Comparison of ENCODE assay signal across 12 mouse cellular contexts in the genomic region with DNA sequence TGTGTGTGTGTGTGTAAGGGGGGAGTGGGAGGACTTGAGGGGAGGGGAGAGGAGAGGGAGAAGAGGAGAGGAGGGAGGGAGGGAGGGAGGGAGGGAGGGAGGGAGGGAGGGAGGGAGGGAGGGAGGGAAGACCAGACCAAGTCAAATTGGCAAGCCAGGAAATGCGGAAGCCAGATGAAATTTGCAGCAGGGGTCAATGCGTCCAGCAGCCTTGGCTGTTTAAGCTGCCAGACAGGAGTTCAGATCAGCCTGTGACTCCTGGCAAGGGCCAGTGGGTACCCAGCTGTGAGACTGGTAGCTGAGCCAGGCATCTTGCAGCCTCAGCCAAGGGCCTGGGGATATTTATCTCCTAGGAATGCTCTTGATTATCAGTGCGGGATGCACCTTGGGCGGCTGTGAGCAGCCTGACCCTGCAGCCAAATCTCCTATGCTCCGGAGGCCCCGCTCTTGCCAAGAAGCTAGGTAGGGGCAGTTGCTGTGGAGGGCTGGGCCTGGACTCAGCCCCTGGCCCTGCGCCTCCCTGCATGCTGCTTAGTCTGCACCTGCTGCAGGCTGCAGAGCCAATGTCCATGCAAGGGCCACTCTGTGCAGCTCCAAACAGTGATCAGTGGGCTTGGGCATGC. TPM values are rescaled to one million over a fixed set of nuclear protein-coding genes. Genes with fewer than 3 reads are reported as not detected.
A peak's percentile ranks its signal among the peaks of the same experiment; 100 is the strongest.
DNase-seq lines count a peak whose midpoint lies in the region; ATAC-seq and TF ChIP-seq lines count a peak whose summit lies in the region.
"Had no signal": no experiment of that assay in that cellular context is flagged by ENCODE, and none has a peak within 500 bp of the region (broad histone marks: within the 10 kb centered on the region; RNA-seq: fewer than 3 reads in every experiment).

No protein-coding gene starts in this region.

- no peaks in the 10 kb centered on the region for H3K79me2 ChIP-seq in liver, adult 2 months (ENCODE audit: control insufficient read depth, insufficient read depth, low read length)

- no peak for TF ChIP-seq POLR2A in liver, adult 2 months (IDR thresholded peaks at IDR 0.05; ENCODE audit: extremely low read depth, insufficient read depth, low read length)

- no peak overlapping the region for H3K4me2 ChIP-seq in forebrain, embryonic 15.5 days (replicated peaks)
- H3K4me2 ChIP-seq in forebrain, embryonic 14.5 days (ENCODE audit: low read length), result no peak overlapping the region
- H3K4me2 ChIP-seq in liver, postnatal 0 days (ENCODE audit: low read depth, low read length), result no peak overlapping the region
- H3K4me2 ChIP-seq: stomach, embryonic 15.5 days had no signal

- WGBS in forebrain, embryonic 15.5 days, result 43% methylated on average over 7 of the region's 7 CpGs
- 48% methylated on average over 7 of the region's 7 CpGs for WGBS in forebrain, embryonic 14.5 days
- 60% methylated on average over 7 of the region's 7 CpGs for WGBS in liver, adult 2 months
- 61% methylated on average over 7 of the region's 7 CpGs for WGBS in liver, postnatal 0 days (ENCODE audit: insufficient replicate concordance)
- WGBS in limb, embryonic 10.5 days, result 36% methylated on average over 7 of the region's 7 CpGs

- H3K36me3 ChIP-seq in forebrain, embryonic 15.5 days, result no peaks in the 10 kb centered on the region
- no peaks in the 10 kb centered on the region for H3K36me3 ChIP-seq in forebrain, embryonic 14.5 days (ENCODE audit: control insufficient read depth, insufficient read depth, low read length)
- H3K36me3 ChIP-seq in liver, adult 2 months (ENCODE audit: control insufficient read depth, insufficient read depth, low read length), result no peaks in the 10 kb centered on the region
- H3K36me3 ChIP-seq in liver, postnatal 0 days (replicated peaks; ENCODE audit: insufficient read depth, low read length), result no peaks in the 10 kb centered on the region
- no peaks in the 10 kb centered on the region for H3K36me3 ChIP-seq in limb, embryonic 10.5 days
- H3K36me3 ChIP-seq: stomach, embryonic 15.5 days had no signal

- intact Hi-C loops in left cerebral cortex, postnatal 10 days (cut with DNase I), result no loop called here

- TF ChIP-seq EP300 in liver, postnatal 0 days (IDR thresholded peaks at IDR 0.05; ENCODE audit: low read depth), result no peak

- TF ChIP-seq CTCF in liver, adult 2 months (IDR thresholded peaks at IDR 0.05; ENCODE audit: low read depth, low read length), result no peak
- TF ChIP-seq CTCF in liver, postnatal 0 days (IDR thresholded peaks at IDR 0.05; ENCODE audit: low read depth), result no peak

- no peak for ATAC-seq in forebrain, embryonic 15.5 days (replicated peaks)
- no peak for ATAC-seq in forebrain, embryonic 14.5 days
- ATAC-seq in liver, postnatal 0 days, result no peak
- ATAC-seq in megakaryocyte progenitor cell, adult 5-6 weeks (replicated peaks; ENCODE audit: poor library complexity), result no peak
- ATAC-seq: activated CD4-positive, CD25-positive, alpha-beta regulatory T cell, adult 4 months had no signal

- DNase-seq in forebrain, embryonic 14.5 days (ENCODE audit: low spot score), result no peak
- DNase-seq in liver, adult 2 months (ENCODE audit: extremely low read depth, low read depth, low spot score), result peak; percentile 81
- no peak for DNase-seq in liver, postnatal 0 days
- peak; percentile 86 for DNase-seq in cerebellum, adult 8-10 months
- peak; percentile 40 for DNase-seq in limb, embryonic 10.5 days (ENCODE audit: low spot score)
- DNase-seq in left cerebral cortex, postnatal 10 days (ENCODE audit: extremely low spot score in 1 of 2, low spot score in 2 of 2), result no peak
- DNase-seq: gastrocnemius, postnatal 14 days; layer of hippocampus, adult 9-11 months had no signal

- no peaks in the 10 kb centered on the region for H3K9me3 ChIP-seq in forebrain, embryonic 15.5 days
- H3K9me3 ChIP-seq in forebrain, embryonic 14.5 days (replicated peaks; ENCODE audit: control insufficient read depth, low read length), result no peaks in the 10 kb centered on the region
- H3K9me3 ChIP-seq in liver, postnatal 0 days (ENCODE audit: low read length), result no peaks in the 10 kb centered on the region
- no peaks in the 10 kb centered on the region for H3K9me3 ChIP-seq in limb, embryonic 10.5 days (replicated peaks)
- H3K9me3 ChIP-seq: stomach, embryonic 15.5 days had no signal

- no peak overlapping the region for H3K4me3 ChIP-seq in forebrain, embryonic 15.5 days
- H3K4me3 ChIP-seq in forebrain, embryonic 14.5 days (ENCODE audit: low read depth, low read length), result no peak overlapping the region
- no peak overlapping the region for H3K4me3 ChIP-seq in liver, adult 2 months (ENCODE audit: insufficient read depth, low read depth, low read length)
- H3K4me3 ChIP-seq in liver, postnatal 0 days (ENCODE audit: low read depth, low read length), result no peak overlapping the region
- H3K4me3 ChIP-seq in limb, embryonic 10.5 days, result no peak overlapping the region
- H3K4me3 ChIP-seq: stomach, embryonic 15.5 days had no signal

- H3K27me3 ChIP-seq in forebrain, embryonic 15.5 days, result peaks cover 3% of the 10 kb centered on the region
- H3K27me3 ChIP-seq in forebrain, embryonic 14.5 days (replicated peaks; ENCODE audit: control insufficient read depth, insufficient read depth, low read length), result no peaks in the 10 kb centered on the region
- H3K27me3 ChIP-seq in liver, adult 2 months (ENCODE audit: control insufficient read depth, insufficient read depth, low read length), result no peaks in the 10 kb centered on the region
- H3K27me3 ChIP-seq in liver, postnatal 0 days (ENCODE audit: insufficient read depth, low read length), result peaks cover 11% of the 10 kb centered on the region
- no peaks in the 10 kb centered on the region for H3K27me3 ChIP-seq in limb, embryonic 10.5 days (ENCODE audit: low read depth, poor library complexity, severe bottlenecking)
- H3K27me3 ChIP-seq: stomach, embryonic 15.5 days had no signal

- peaks cover 25% of the 10 kb centered on the region for H3K4me1 ChIP-seq in forebrain, embryonic 15.5 days
- peaks cover 5% of the 10 kb centered on the region; the same call in 1 of the 2 replicates for H3K4me1 ChIP-seq in forebrain, embryonic 14.5 days (ENCODE audit: control insufficient read depth, insufficient read depth, low read length)
- H3K4me1 ChIP-seq in liver, adult 2 months (ENCODE audit: control insufficient read depth, insufficient read depth, low read length), result no peaks in the 10 kb centered on the region
- peaks cover 3% of the 10 kb centered on the region; the same call in 1 of the 2 replicates for H3K4me1 ChIP-seq in liver, postnatal 0 days (ENCODE audit: insufficient read depth)
- peaks cover 99% of the 10 kb centered on the region for H3K4me1 ChIP-seq in limb, embryonic 10.5 days

- no peak overlapping the region for H3K9ac ChIP-seq in forebrain, embryonic 15.5 days (replicated peaks)
- H3K9ac ChIP-seq in forebrain, embryonic 14.5 days (ENCODE audit: low read length), result no peak overlapping the region
- H3K9ac ChIP-seq in liver, adult 2 months (ENCODE audit: low read depth, low read length), result no peak overlapping the region
- H3K9ac ChIP-seq in liver, postnatal 0 days (replicated peaks), result no peak overlapping the region
- H3K9ac ChIP-seq: stomach, embryonic 15.5 days had no signal

- peak overlapping the region; percentile 40; the same call in 1 of the 2 replicates for H3K27ac ChIP-seq in forebrain, embryonic 15.5 days (replicated peaks)
- no peak overlapping the region for H3K27ac ChIP-seq in forebrain, embryonic 14.5 days (ENCODE audit: low read depth, low read length)
- H3K27ac ChIP-seq in liver, adult 2 months (replicated peaks; ENCODE audit: insufficient read depth, low read depth, low read length), result no peak overlapping the region
- no peak overlapping the region for H3K27ac ChIP-seq in liver, postnatal 0 days (ENCODE audit: low read depth)
- peak overlapping the region; percentile 67 for H3K27ac ChIP-seq in limb, embryonic 10.5 days
- H3K27ac ChIP-seq: stomach, embryonic 15.5 days had no signal

RNA-seq across cellular contexts. Expression of a gene that starts 9.5 kb away (rescaled TPM):
- 2.8 and 3.0 TPM in 2 replicates for polyA plus RNA-seq in forebrain, embryonic 15.5 days (2015; fragmentation: Nextera tagmentation; extraction: Ambion mirVana)
- polyA plus RNA-seq in forebrain, embryonic 14.5 days (2014; fragmentation: Nextera tagmentation; extraction: Ambion mirVana), result 2.1 and 2.3 TPM in 2 replicates
- 0.83 and 1.3 TPM in 2 replicates for total RNA-seq in liver, adult 2 months (2014; rRNA removed)
- 1.0 and 1.1 TPM in 2 replicates for polyA plus RNA-seq in liver, adult 2 months (2012; rRNA removed)
- 0.39 and 0.40 TPM in 2 replicates for polyA plus RNA-seq in liver, postnatal 0 days (2015; fragmentation: Nextera tagmentation; extraction: Ambion mirVana)
- polyA plus RNA-seq in limb, embryonic 10.5 days (2016; fragmentation: Nextera tagmentation; extraction: Ambion mirVana), result 10.2 and 11.8 TPM in 2 replicates
- total RNA-seq in left cerebral cortex, postnatal 10 days (2021), result 1 to 10 TPM; 7.6 to 8.3 TPM
- not detected in 2 replicates for total RNA-seq in megakaryocyte progenitor cell, adult 5-6 weeks (2015)
- total RNA-seq in megakaryocyte progenitor cell, adult 5-6 weeks (2017), result not detected in 2 replicates
- polyA plus RNA-seq: activated CD4-positive, CD25-positive, alpha-beta regulatory T cell, adult 4 months had no signal

Comparison
In these comparisons a context has a peak if more than half of its experiments do, and no peak if none do; other contexts are left out.
1. H3K27ac ChIP-seq: peak in forebrain, embryonic 15.5 days (single experiment) and limb, embryonic 10.5 days (single experiment); none in forebrain, embryonic 14.5 days (single experiment), liver, adult 2 months (single experiment) and liver, postnatal 0 days (single experiment).
2. DNase-seq: peak in liver, adult 2 months (single experiment), cerebellum, adult 8-10 months (single experiment) and limb, embryonic 10.5 days (single experiment); none in forebrain, embryonic 14.5 days (single experiment), liver, postnatal 0 days (single experiment) and left cerebral cortex, postnatal 10 days (0 of 2).